Mouse (Mus musculus): ENCODE measurements around the gene Kcnj6. TPM values are rescaled to one million over a fixed set of nuclear protein-coding genes. Genes with fewer than 3 reads are reported as not detected.
"Not testable (repeated sequence)": the region's sequence is repeated elsewhere in the genome, so short reads cannot be mapped to it uniquely, and the experiment has no call there.

The Kcnj6 gene
- total RNA-seq, 4 experiments from 2014 or later: 1.3 to 2.8 (median 1.9) TPM

- no peak for DNase-seq
Observed at GRCm38 (mm10) chr16:94850393-94850792, 147.1 kb downstream of the Kcnj6 start.

GRCm38 (mm10) chr16:94845996-94846395 is 151.5 kb downstream of the Kcnj6 start:
- DNase-seq: no peak

GRCm38 (mm10) chr16:94844769-94845168 is 152.7 kb downstream of the Kcnj6 start:
- DNase-seq: no peak

GRCm38 (mm10) chr16:94839398-94839797 is 158.1 kb downstream of the Kcnj6 start:
- no peak for DNase-seq

- DNase-seq: no peak
Observed at GRCm38 (mm10) chr16:94837881-94838280, 159.6 kb downstream of the Kcnj6 start.

- no peak for DNase-seq
Observed at GRCm38 (mm10) chr16:94834502-94834901, 163.0 kb downstream of the Kcnj6 start.

- DNase-seq: no peak
Observed at GRCm38 (mm10) chr16:94828166-94828565, 169.3 kb downstream of the Kcnj6 start.

GRCm38 (mm10) chr16:94827092-94827585 is 170.4 kb downstream of the Kcnj6 start:
- DNase-seq: no peak

- DNase-seq: no peak
Observed at GRCm38 (mm10) chr16:94825274-94825673, 172.2 kb downstream of the Kcnj6 start.

GRCm38 (mm10) chr16:94822611-94823010 is 174.9 kb downstream of the Kcnj6 start:
- no peak for DNase-seq

- DNase-seq: no peak
Observed at GRCm38 (mm10) chr16:94821610-94822009, 175.9 kb downstream of the Kcnj6 start.

- DNase-seq: no peak
Observed at GRCm38 (mm10) chr16:94816391-94816790, 181.1 kb downstream of the Kcnj6 start.

GRCm38 (mm10) chr16:94815891-94816290 is 181.6 kb downstream of the Kcnj6 start:
- no peak for DNase-seq

GRCm38 (mm10) chr16:94809286-94809685 is 188.2 kb downstream of the Kcnj6 start:
- DNase-seq: not testable (repeated sequence)

GRCm38 (mm10) chr16:94798241-94798640 is 199.3 kb downstream of the Kcnj6 start:
- no peak for DNase-seq

- no peak for DNase-seq
Observed at GRCm38 (mm10) chr16:94797366-94797765, 200.1 kb downstream of the Kcnj6 start.

- no peak for DNase-seq
Observed at GRCm38 (mm10) chr16:94793041-94793440, 204.5 kb downstream of the Kcnj6 start.

- DNase-seq: peak; percentile 5
Observed at GRCm38 (mm10) chr16:94789958-94790357, 207.5 kb downstream of the Kcnj6 start.

- DNase-seq: no peak
Observed at GRCm38 (mm10) chr16:94788716-94789115, 208.8 kb downstream of the Kcnj6 start.

GRCm38 (mm10) chr16:94788165-94788564 is 209.3 kb downstream of the Kcnj6 start:
- DNase-seq: peak; percentile 17

GRCm38 (mm10) chr16:94785873-94786272 is 211.6 kb downstream of the Kcnj6 start:
- DNase-seq: no peak

- no peak for DNase-seq
Observed at GRCm38 (mm10) chr16:94783696-94784095, 213.8 kb downstream of the Kcnj6 start.

- DNase-seq: no peak
Observed at GRCm38 (mm10) chr16:94782110-94782946, 215.2 kb downstream of the Kcnj6 start.

- no peak for DNase-seq
Observed at GRCm38 (mm10) chr16:94773928-94774327, 223.6 kb downstream of the Kcnj6 start.
